Mouse (Mus musculus): ENCODE results near the gene Camk1d. TPM values are rescaled to one million over a fixed set of nuclear protein-coding genes. Genes with fewer than 3 reads are reported as not detected.

Camk1d gene
- polyA plus RNA-seq, 1 experiment from 2014 or later, result 2.0 TPM

- 77% methylated on average over 9 of the region's 9 CpGs for WGBS (ENCODE audit: insufficient replicate concordance)
- Histone ChIP-seq H3K9me3 (ENCODE audit: low read length) (no peaks in the 10 kb centered on the region), H3K27ac (ENCODE audit: low read depth) (peak overlapping the region; percentile 76; the same call in 1 of the 2 replicates), H3K27me3 (ENCODE audit: insufficient read depth, low read length) (no peaks in the 10 kb centered on the region), H3K36me3 (replicated peaks; ENCODE audit: insufficient read depth, low read length) (no peaks in the 10 kb centered on the region), H3K4me2 (ENCODE audit: low read depth, low read length) (no peak overlapping the region), H3K4me3 (ENCODE audit: low read depth, low read length) (no peak overlapping the region), H3K4me1 (ENCODE audit: insufficient read depth) (peaks cover 13% of the 10 kb centered on the region; the same call in 1 of the 2 replicates), H3K9ac (replicated peaks) (no peak overlapping the region)
- DNase-seq (no peak), ATAC-seq (no peak)
- TF ChIP-seq EP300 (IDR thresholded peaks at IDR 0.05; ENCODE audit: low read depth), result no peak
- no peak for TF ChIP-seq CTCF (IDR thresholded peaks at IDR 0.05; ENCODE audit: low read depth)
Measured at GRCm38 (mm10) chr2:5674512-5674911, 39.8 kb downstream of the Camk1d start.

DNA sequence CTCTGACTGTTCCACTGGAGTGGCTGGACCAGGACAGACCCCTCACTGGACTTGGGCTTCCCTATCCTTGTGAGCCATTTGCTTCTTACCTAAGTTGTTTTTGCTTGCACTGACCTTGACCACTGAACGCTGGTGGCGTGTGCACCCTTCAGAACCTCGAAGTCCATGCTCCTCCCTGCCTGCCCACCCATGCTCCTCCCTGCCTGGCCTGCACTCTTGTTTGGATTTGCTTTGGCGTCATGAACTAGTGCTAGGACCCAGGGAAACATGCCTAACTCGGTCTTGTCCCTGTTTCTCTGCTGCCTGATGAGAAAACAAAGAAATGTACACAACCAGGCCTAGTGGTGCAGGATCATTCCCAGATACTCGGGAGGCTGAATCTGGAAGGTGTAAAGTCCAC, 40.5 kb downstream of the Camk1d start:
- Histone ChIP-seq H3K9me3 (ENCODE audit: low read length) (no peaks in the 10 kb centered on the region), H3K9ac (replicated peaks) (no peak overlapping the region), H3K4me3 (ENCODE audit: low read depth, low read length) (no peak overlapping the region), H3K4me1 (ENCODE audit: insufficient read depth) (peaks cover 13% of the 10 kb centered on the region; the same call in 1 of the 2 replicates), H3K4me2 (ENCODE audit: low read depth, low read length) (no peak overlapping the region), H3K27ac (ENCODE audit: low read depth) (peak overlapping the region; percentile 76), H3K36me3 (replicated peaks; ENCODE audit: insufficient read depth, low read length) (no peaks in the 10 kb centered on the region), H3K27me3 (ENCODE audit: insufficient read depth, low read length) (no peaks in the 10 kb centered on the region)
- no peak for TF ChIP-seq EP300 (IDR thresholded peaks at IDR 0.05; ENCODE audit: low read depth)
- TF ChIP-seq CTCF (IDR thresholded peaks at IDR 0.05; ENCODE audit: low read depth), result no peak
- WGBS (ENCODE audit: insufficient replicate concordance), result 62% methylated on average over 6 of the region's 6 CpGs
- DNase-seq (peak; percentile 51), ATAC-seq (peak; percentile 85)

GRCm38 (mm10) chr2:5672906-5673589, 41.3 kb downstream of the Camk1d start:
- TF ChIP-seq EP300 (IDR thresholded peaks at IDR 0.05; ENCODE audit: low read depth) (no peak), CTCF (IDR thresholded peaks at IDR 0.05; ENCODE audit: low read depth) (no peak)
- Histone ChIP-seq H3K27me3 (ENCODE audit: insufficient read depth, low read length) (no peaks in the 10 kb centered on the region), H3K4me2 (ENCODE audit: low read depth, low read length) (no peak overlapping the region), H3K36me3 (replicated peaks; ENCODE audit: insufficient read depth, low read length) (no peaks in the 10 kb centered on the region), H3K27ac (ENCODE audit: low read depth) (peak overlapping the region; percentile 76; the same call in 1 of the 2 replicates), H3K9me3 (ENCODE audit: low read length) (no peaks in the 10 kb centered on the region), H3K4me3 (ENCODE audit: low read depth, low read length) (no peak overlapping the region), H3K4me1 (ENCODE audit: insufficient read depth) (peaks cover 13% of the 10 kb centered on the region; the same call in 1 of the 2 replicates), H3K9ac (replicated peaks) (no peak overlapping the region)
- no peak for ATAC-seq
- WGBS (ENCODE audit: insufficient replicate concordance), result 74% methylated on average over 7 of the region's 7 CpGs
- no peak for DNase-seq

DNA sequence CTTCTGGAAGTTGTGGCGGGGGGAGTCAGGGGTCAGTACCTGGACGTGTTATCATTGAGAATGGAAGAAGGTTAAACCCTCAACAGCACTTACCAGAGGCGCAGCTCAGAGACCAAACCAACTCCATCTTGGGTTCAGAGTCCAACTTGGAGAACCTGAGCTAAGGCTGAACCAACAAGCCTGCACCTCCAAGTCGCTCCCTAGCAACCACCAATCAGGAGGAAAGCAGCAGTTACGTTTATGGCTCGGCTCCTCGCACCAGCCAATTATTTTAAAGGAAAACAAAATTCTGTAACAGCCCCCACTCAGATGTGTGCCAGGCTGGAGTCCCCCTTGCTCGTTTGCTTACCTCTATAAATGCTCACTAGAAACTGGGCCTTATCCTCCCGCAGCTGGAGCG, 44.2 kb downstream of the Camk1d start:
- TF ChIP-seq CTCF (IDR thresholded peaks at IDR 0.05; ENCODE audit: low read depth), result no peak
- no peak for TF ChIP-seq EP300 (IDR thresholded peaks at IDR 0.05; ENCODE audit: low read depth)
- peak overlapping the region; percentile 16; the same call in 1 of the 2 replicates for H3K27ac ChIP-seq (ENCODE audit: low read depth)
- DNase-seq (no peak), ATAC-seq (no peak)
- H3K36me3 ChIP-seq (replicated peaks; ENCODE audit: insufficient read depth, low read length), result no peaks in the 10 kb centered on the region
- no peaks in the 10 kb centered on the region for H3K27me3 ChIP-seq (ENCODE audit: insufficient read depth, low read length)
- H3K4me3 ChIP-seq (ENCODE audit: low read depth, low read length), result no peak overlapping the region
- WGBS (ENCODE audit: insufficient replicate concordance), result 78% methylated on average over 10 of the region's 10 CpGs
- no peaks in the 10 kb centered on the region for H3K9me3 ChIP-seq (ENCODE audit: low read length)
- H3K4me1 ChIP-seq (ENCODE audit: insufficient read depth), result 0 out of 2 replicates have a peak, but pooled peaks cover 3% of the 10 kb centered on the region
- H3K4me2 ChIP-seq (ENCODE audit: low read depth, low read length), result no peak overlapping the region
- H3K9ac ChIP-seq (replicated peaks), result no peak overlapping the region

DNA sequence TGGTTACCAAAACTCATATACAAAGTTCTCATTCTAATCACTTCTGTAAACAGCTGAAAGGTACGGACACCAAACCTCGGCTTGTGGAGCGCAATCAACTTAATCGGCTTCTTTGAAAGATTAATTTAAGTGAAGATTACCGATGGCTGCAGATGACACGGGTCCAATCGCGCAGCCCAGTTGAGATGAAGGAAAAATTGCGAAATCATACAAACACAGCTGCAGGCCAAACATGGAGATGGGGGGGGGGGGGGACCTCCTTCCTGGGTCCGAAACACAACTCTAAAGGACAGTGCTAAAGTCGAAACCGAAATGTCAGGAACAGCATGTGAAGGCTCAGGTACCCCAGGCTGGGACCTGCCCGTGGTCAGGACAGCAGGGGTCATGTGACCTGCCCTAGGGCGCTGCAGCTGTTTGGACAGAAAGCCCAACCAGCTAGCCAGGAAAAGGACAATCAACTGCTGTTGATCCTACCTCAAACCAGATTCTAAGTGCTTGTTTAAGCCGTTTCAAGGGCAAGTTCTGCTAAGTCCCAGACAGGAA, 44.7 kb downstream of the Camk1d start:
- no peak for TF ChIP-seq EP300 (IDR thresholded peaks at IDR 0.05; ENCODE audit: low read depth)
- no peak for TF ChIP-seq CTCF (IDR thresholded peaks at IDR 0.05; ENCODE audit: low read depth)
- peak; percentile 27 for DNase-seq
- no peaks in the 10 kb centered on the region for H3K9me3 ChIP-seq (ENCODE audit: low read length)
- H3K36me3 ChIP-seq (replicated peaks; ENCODE audit: insufficient read depth, low read length), result no peaks in the 10 kb centered on the region
- no peaks in the 10 kb centered on the region for H3K4me1 ChIP-seq (ENCODE audit: insufficient read depth)
- peak; percentile 47 for ATAC-seq
- peak overlapping the region; percentile 30; the same call in 1 of the 2 replicates for H3K4me2 ChIP-seq (ENCODE audit: low read depth, low read length)
- no peak overlapping the region for H3K9ac ChIP-seq (replicated peaks)
- peak overlapping the region; percentile 9; the same call in 1 of the 2 replicates for H3K27ac ChIP-seq (ENCODE audit: low read depth)
- H3K27me3 ChIP-seq (ENCODE audit: insufficient read depth, low read length), result no peaks in the 10 kb centered on the region
- no peak overlapping the region for H3K4me3 ChIP-seq (ENCODE audit: low read depth, low read length)
- WGBS (ENCODE audit: insufficient replicate concordance), result 55% methylated on average over 15 of the region's 15 CpGs

GRCm38 (mm10) chr2:5668940-5669339, 45.4 kb downstream of the Camk1d start:
- H3K27ac ChIP-seq (ENCODE audit: low read depth), result peak overlapping the region; percentile 9; the same call in 1 of the 2 replicates

More at GRCm38 (mm10) chr2:5668940-5669339, 45.4 kb downstream of the Camk1d start:
- no peaks in the 10 kb centered on the region for H3K9me3 ChIP-seq (ENCODE audit: low read length)
- H3K4me2 ChIP-seq (ENCODE audit: low read depth, low read length), result peak overlapping the region; percentile 30; the same call in 1 of the 2 replicates
- 68% methylated on average over 4 of the region's 4 CpGs for WGBS (ENCODE audit: insufficient replicate concordance)
- no peak overlapping the region for H3K4me3 ChIP-seq (ENCODE audit: low read depth, low read length)
- H3K36me3 ChIP-seq (replicated peaks; ENCODE audit: insufficient read depth, low read length), result no peaks in the 10 kb centered on the region
- no peaks in the 10 kb centered on the region for H3K27me3 ChIP-seq (ENCODE audit: insufficient read depth, low read length)
- no peak for TF ChIP-seq CTCF (IDR thresholded peaks at IDR 0.05; ENCODE audit: low read depth)
- TF ChIP-seq EP300 (IDR thresholded peaks at IDR 0.05; ENCODE audit: low read depth), result no peak
- no peak overlapping the region for H3K9ac ChIP-seq (replicated peaks)
- DNase-seq (peak; percentile 24), ATAC-seq (peak; percentile 66)
- no peaks in the 10 kb centered on the region for H3K4me1 ChIP-seq (ENCODE audit: insufficient read depth)
